Mouse (Mus musculus): ENCODE data around the gene 2310034G01Rik. TPM values are rescaled to one million over a fixed set of nuclear protein-coding genes. Genes with fewer than 3 reads are reported as not detected.

The 2310034G01Rik gene
- polyA plus RNA-seq, 1 experiment: 0.92 TPM

- Histone ChIP-seq H3K79me2 (ENCODE audit: control insufficient read depth, insufficient read depth) (no peaks in the 10 kb centered on the region), H3K79me3 (ENCODE audit: low read depth) (no peaks in the 10 kb centered on the region), H3K36me3 (ENCODE audit: control insufficient read depth, insufficient read depth) (no peaks in the 10 kb centered on the region), H3ac (ENCODE audit: control insufficient read depth, insufficient read length, low read depth) (no peak overlapping the region), H3K4me3 (ENCODE audit: insufficient read depth, poor library complexity, severe bottlenecking) (no peak overlapping the region), H3K27me3 (ENCODE audit: control insufficient read depth, insufficient read depth, insufficient read length) (no peaks in the 10 kb centered on the region)
- TF ChIP-seq MYOG (IDR thresholded peaks at IDR 0.05; ENCODE audit: control insufficient read depth, extremely low read depth, insufficient read length): no peak
- no peak for TF ChIP-seq CEBPB (IDR thresholded peaks at IDR 0.05; ENCODE audit: low read depth)
- no peak for TF ChIP-seq USF1 (IDR thresholded peaks at IDR 0.05; ENCODE audit: low read depth)
- no peak for TF ChIP-seq FOSL1 (IDR thresholded peaks at IDR 0.05; ENCODE audit: insufficient read depth, low read length, poor library complexity, severe bottlenecking)
- TF ChIP-seq CTCF (IDR thresholded peaks at IDR 0.05; ENCODE audit: control insufficient read depth, insufficient read depth, insufficient read length): no peak
Observed at GRCm38 (mm10) chr19:46357344-46358280, 7.5 kb upstream of the 2310034G01Rik start.

DNA sequence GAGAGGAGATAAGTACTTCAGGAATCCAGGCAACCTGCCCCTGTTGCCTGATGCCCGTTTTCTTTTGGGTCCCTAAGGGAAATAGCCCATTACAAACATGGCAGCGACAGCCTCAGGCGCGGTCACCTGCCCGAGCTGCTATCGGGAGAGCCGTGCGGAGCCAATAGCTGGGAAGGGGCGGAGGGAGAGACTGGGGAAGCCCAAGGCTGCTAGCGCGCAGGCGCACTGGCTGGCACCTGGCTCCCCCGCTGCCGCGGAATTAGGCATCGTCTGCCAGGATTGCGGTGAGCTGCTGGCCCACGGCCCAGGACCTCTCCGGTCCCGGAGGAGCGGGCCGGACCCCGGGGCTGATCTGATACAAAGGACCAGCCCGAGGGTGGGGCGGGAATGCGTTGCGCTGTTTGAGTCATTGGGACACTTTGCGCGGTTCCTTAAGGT lies 6.6 kb upstream of the 2310034G01Rik start:
- no peak overlapping the region for H3K4me3 ChIP-seq (ENCODE audit: insufficient read depth, poor library complexity, severe bottlenecking)
- H3K79me3 ChIP-seq (ENCODE audit: low read depth): no peaks in the 10 kb centered on the region
- no peaks in the 10 kb centered on the region for H3K27me3 ChIP-seq (ENCODE audit: control insufficient read depth, insufficient read depth, insufficient read length)
- H3K79me2 ChIP-seq (ENCODE audit: control insufficient read depth, insufficient read depth): no peaks in the 10 kb centered on the region
- no peaks in the 10 kb centered on the region for H3K36me3 ChIP-seq (ENCODE audit: control insufficient read depth, insufficient read depth)
- H3ac ChIP-seq (ENCODE audit: control insufficient read depth, insufficient read length, low read depth): no peak overlapping the region
- TF ChIP-seq USF1 (IDR thresholded peaks at IDR 0.05; ENCODE audit: low read depth) (peak; percentile 40), FOSL1 (IDR thresholded peaks at IDR 0.05; ENCODE audit: insufficient read depth, low read length, poor library complexity, severe bottlenecking) (no peak), CTCF (IDR thresholded peaks at IDR 0.05; ENCODE audit: control insufficient read depth, insufficient read depth, insufficient read length) (no peak), MYOG (IDR thresholded peaks at IDR 0.05; ENCODE audit: control insufficient read depth, extremely low read depth, insufficient read length) (no peak), MAX (IDR thresholded peaks at IDR 0.05) (no peak)

DNA sequence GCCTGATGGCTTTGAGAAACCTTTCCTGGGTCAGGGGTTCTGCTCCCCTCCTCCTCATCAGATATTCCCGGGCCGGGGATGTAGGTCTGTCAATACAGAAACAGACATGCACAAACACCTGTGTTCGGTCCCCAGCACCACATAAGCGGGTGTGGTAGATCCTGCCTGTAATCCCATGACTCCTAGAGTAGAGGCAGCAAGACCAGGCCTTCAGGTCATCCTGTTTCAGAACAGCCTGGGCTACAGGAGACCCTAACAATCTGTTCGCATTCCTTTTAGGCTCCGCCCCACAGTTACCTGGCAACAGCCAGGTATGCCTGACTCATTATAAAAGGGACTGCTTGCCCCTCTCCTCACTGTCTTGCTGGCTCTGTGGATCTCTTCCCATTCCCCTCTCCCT lies 552 bp downstream of the 2310034G01Rik start:
- TF ChIP-seq FOSL1 (IDR thresholded peaks at IDR 0.05; ENCODE audit: insufficient read depth, low read length, poor library complexity, severe bottlenecking): no peak
- no peak for TF ChIP-seq MYOG (IDR thresholded peaks at IDR 0.05; ENCODE audit: control insufficient read depth, extremely low read depth, insufficient read length)
- no peak for TF ChIP-seq MAX (IDR thresholded peaks at IDR 0.05)
- TF ChIP-seq USF1 (IDR thresholded peaks at IDR 0.05; ENCODE audit: low read depth): no peak
- no peak for TF ChIP-seq CEBPB (IDR thresholded peaks at IDR 0.05; ENCODE audit: low read depth)
- no peak for TF ChIP-seq MYOD1 (IDR thresholded peaks at IDR 0.05; ENCODE audit: control insufficient read depth, insufficient read length, low read depth)
- no peak for TF ChIP-seq CTCF (IDR thresholded peaks at IDR 0.05; ENCODE audit: control insufficient read depth, insufficient read depth, insufficient read length)
- no peaks in the 10 kb centered on the region for H3K27me3 ChIP-seq (ENCODE audit: control insufficient read depth, insufficient read depth, insufficient read length)
- H3K4me3 ChIP-seq (ENCODE audit: insufficient read depth, poor library complexity, severe bottlenecking): peak overlapping the region; percentile 39
- H3K36me3 ChIP-seq (ENCODE audit: control insufficient read depth, insufficient read depth): no peaks in the 10 kb centered on the region
- no peaks in the 10 kb centered on the region for H3K79me3 ChIP-seq (ENCODE audit: low read depth)
- no peaks in the 10 kb centered on the region for H3K79me2 ChIP-seq (ENCODE audit: control insufficient read depth, insufficient read depth)
- H3ac ChIP-seq (ENCODE audit: control insufficient read depth, insufficient read length, low read depth): no peak overlapping the region

- H3K4me3 ChIP-seq (ENCODE audit: insufficient read depth, poor library complexity, severe bottlenecking): peak overlapping the region; percentile 39
- no peaks in the 10 kb centered on the region for H3K27me3 ChIP-seq (ENCODE audit: control insufficient read depth, insufficient read depth, insufficient read length)
- H3K79me3 ChIP-seq (ENCODE audit: low read depth): no peaks in the 10 kb centered on the region
- no peaks in the 10 kb centered on the region for H3K79me2 ChIP-seq (ENCODE audit: control insufficient read depth, insufficient read depth)
- TF ChIP-seq MAX (IDR thresholded peaks at IDR 0.05): peak; percentile 87
- no peak for TF ChIP-seq MYOG (IDR thresholded peaks at IDR 0.05; ENCODE audit: control insufficient read depth, extremely low read depth, insufficient read length)
- TF ChIP-seq USF1 (IDR thresholded peaks at IDR 0.05; ENCODE audit: low read depth): no peak
- H3ac ChIP-seq (ENCODE audit: control insufficient read depth, insufficient read length, low read depth): peak overlapping the region; percentile 88
- H3K36me3 ChIP-seq (ENCODE audit: control insufficient read depth, insufficient read depth): no peaks in the 10 kb centered on the region
Observed at GRCm38 (mm10) chr19:46348761-46349458, 1.2 kb downstream of the 2310034G01Rik start.

- peak overlapping the region; percentile 39 for H3K4me3 ChIP-seq (ENCODE audit: insufficient read depth, poor library complexity, severe bottlenecking)
- H3K79me3 ChIP-seq (ENCODE audit: low read depth): no peaks in the 10 kb centered on the region
- H3K36me3 ChIP-seq (ENCODE audit: control insufficient read depth, insufficient read depth): no peaks in the 10 kb centered on the region
- no peaks in the 10 kb centered on the region for H3K27me3 ChIP-seq (ENCODE audit: control insufficient read depth, insufficient read depth, insufficient read length)
- TF ChIP-seq FOSL1 (IDR thresholded peaks at IDR 0.05; ENCODE audit: insufficient read depth, low read length, poor library complexity, severe bottlenecking) (no peak), MYOD1 (IDR thresholded peaks at IDR 0.05; ENCODE audit: control insufficient read depth, insufficient read length, low read depth) (no peak), CEBPB (IDR thresholded peaks at IDR 0.05; ENCODE audit: low read depth) (no peak), MYOG (IDR thresholded peaks at IDR 0.05; ENCODE audit: control insufficient read depth, extremely low read depth, insufficient read length) (no peak), CTCF (IDR thresholded peaks at IDR 0.05; ENCODE audit: control insufficient read depth, insufficient read depth, insufficient read length) (no peak), USF1 (IDR thresholded peaks at IDR 0.05; ENCODE audit: low read depth) (no peak), MAX (IDR thresholded peaks at IDR 0.05) (no peak)
- peak overlapping the region; percentile 88 for H3ac ChIP-seq (ENCODE audit: control insufficient read depth, insufficient read length, low read depth)
- H3K79me2 ChIP-seq (ENCODE audit: control insufficient read depth, insufficient read depth): no peaks in the 10 kb centered on the region
Observed at GRCm38 (mm10) chr19:46347936-46348668, 2.0 kb downstream of the 2310034G01Rik start.

Data from C2C12 (cell line).